Mouse (Mus musculus) G1E (cell line): ENCODE data around the gene Tbc1d10a.

Experiments
- CTCF ChIP-seq: IDR thresholded peaks from 2 replicates; pipeline ENCODE4 v1.5.1; 2012; ENCODE audit warnings: low read depth, low read length, inconsistent platforms, mixed read lengths
- GATA1 ChIP-seq: IDR thresholded peaks from 2 replicates; pipeline ENCODE4 v1.6.1; 2012; ENCODE audit warnings: borderline replicate concordance, low read length, inconsistent platforms, mixed read lengths
- GATA2 ChIP-seq: IDR thresholded peaks from 2 replicates; pipeline ENCODE4 v1.6.1; 2012; ENCODE audit warnings: low read depth, low read length, inconsistent platforms, borderline replicate concordance
- POLR2AphosphoS5 ChIP-seq: IDR thresholded peaks from 2 replicates; pipeline ENCODE4 v1.6.1; 2012; ENCODE audit warnings: low read depth, low read length, inconsistent platforms; ENCODE audit not compliant: insufficient replicate concordance

DNA sequence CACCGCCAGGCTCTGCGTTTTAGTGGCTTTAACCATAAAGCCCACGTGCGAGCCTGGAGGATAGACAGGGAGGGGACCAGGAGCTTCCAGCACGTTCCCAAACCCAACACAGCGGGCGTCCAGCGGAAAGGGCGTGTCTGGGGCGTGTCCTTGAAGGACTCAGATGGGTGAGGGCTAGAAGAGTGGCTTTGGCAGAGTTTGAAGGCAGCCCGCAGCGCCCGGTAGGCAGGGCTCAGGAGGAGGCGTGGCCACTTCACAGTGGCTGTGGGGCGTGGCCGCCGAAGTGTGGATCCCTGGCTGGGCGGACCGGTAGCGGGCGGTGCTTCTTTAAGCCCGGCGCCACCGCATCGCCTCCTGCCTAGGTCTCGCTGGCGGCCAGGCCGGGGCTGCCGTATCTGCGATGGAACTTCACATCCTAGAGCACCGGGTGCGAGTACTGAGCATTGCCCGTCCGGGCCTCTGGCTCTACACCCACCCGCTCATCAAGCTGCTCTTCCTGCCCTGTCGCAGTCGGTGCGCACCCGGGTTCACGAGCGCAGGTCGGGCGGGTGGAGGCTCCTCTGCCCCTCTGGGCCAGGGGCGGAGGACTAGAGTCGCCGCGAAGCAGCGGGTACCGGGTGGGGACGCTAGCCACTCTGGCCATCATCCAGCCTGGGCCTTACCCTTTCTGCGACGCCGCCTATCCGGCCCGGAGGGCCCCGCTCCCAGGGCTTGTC, 31.5 kb downstream of the Tbc1d10a start, which contains the start of gene Castor1:
- no peak for TF ChIP-seq GATA1
- TF ChIP-seq CTCF: no peak
- TF ChIP-seq POLR2AphosphoS5: no peak
- no peak for TF ChIP-seq GATA2
